Mouse (Mus musculus) small intestine, adult 2 months (tissue): Measurements from ENCODE around the gene Tm4sf19.

Experiments used
- CTCF ChIP-seq: fragments of 200-500 bp; IDR thresholded peaks from 2 replicates; pipeline ENCODE4 v1.5.1; 2012; ENCODE audit warnings: low read depth, mild to moderate bottlenecking, control low read depth, inconsistent platforms, low read length, moderate library complexity, mixed read lengths; ENCODE audit not compliant: insufficient replicate concordance, insufficient read length; ENCODE audit errors: extremely low read depth
- POLR2A ChIP-seq: fragments of 200-500 bp; IDR thresholded peaks from 2 replicates; pipeline ENCODE4 v1.6.1; 2012; ENCODE audit warnings: low read depth, mild to moderate bottlenecking, control low read depth, inconsistent platforms, low read length, moderate library complexity

DNA sequence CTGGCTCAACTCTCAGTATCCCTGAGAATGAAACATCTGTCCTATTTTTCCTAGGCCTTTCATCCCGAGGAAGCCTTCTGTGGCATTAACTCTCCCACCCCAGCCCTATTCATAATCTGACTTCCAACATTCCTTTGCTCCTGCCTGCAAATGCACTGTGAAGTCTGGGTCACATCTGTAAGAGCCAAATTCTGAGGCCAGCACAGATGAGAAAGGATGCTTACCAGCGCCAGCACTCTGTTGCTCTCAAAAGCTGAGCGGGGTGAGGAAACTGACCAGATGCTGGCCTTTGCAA lies 3.8 kb upstream of the Tm4sf19 start:
- TF ChIP-seq CTCF (no peak), POLR2A (no peak)
